Mouse (Mus musculus): ENCODE results near the gene Trappc3.

Gene Trappc3

GRCm38 (mm10) chr4:126313202-126313601 is 51.1 kb downstream of the Trappc3 start:
- DNase-seq (ENCODE audit: low spot score): no peak

GRCm38 (mm10) chr4:126314393-126314792 is 52.3 kb downstream of the Trappc3 start:
- DNase-seq (ENCODE audit: low spot score): no peak

- DNase-seq (ENCODE audit: low spot score): no peak
Observed at GRCm38 (mm10) chr4:126315931-126316330, 53.8 kb downstream of the Trappc3 start.

GRCm38 (mm10) chr4:126316443-126317040 is 54.4 kb downstream of the Trappc3 start:
- no peak for DNase-seq (ENCODE audit: low spot score)

- DNase-seq (ENCODE audit: low spot score): no peak
Observed at GRCm38 (mm10) chr4:126319806-126320205, 57.7 kb downstream of the Trappc3 start.

- DNase-seq (ENCODE audit: low spot score): peak; percentile 98
Observed at GRCm38 (mm10) chr4:126321111-126321853, 59.2 kb downstream of the Trappc3 start, which contains the start of gene Adprhl2. Gene Adprhl2, minus strand, starts transcription at chr4:126321703.

- DNase-seq (ENCODE audit: low spot score): no peak
Observed at GRCm38 (mm10) chr4:126321854-126322511, 59.9 kb downstream of the Trappc3 start.

GRCm38 (mm10) chr4:126322646-126323045 is 60.5 kb downstream of the Trappc3 start:
- DNase-seq (ENCODE audit: low spot score): no peak

- no peak for DNase-seq (ENCODE audit: low spot score)
Observed at GRCm38 (mm10) chr4:126324861-126325260, 62.7 kb downstream of the Trappc3 start.

GRCm38 (mm10) chr4:126325281-126325861 is 63.2 kb downstream of the Trappc3 start, which contains the start of gene Tekt2:
Gene Tekt2, minus strand, starts transcription at chr4:126325688.
- DNase-seq (ENCODE audit: low spot score): no peak
